Mouse (Mus musculus) cerebellum, postnatal 4 days (tissue): ENCODE measurements around the gene Sfxn5.

ENCODE experiments used
- DNase-seq, 2 experiments: peaks; one replicate each; pipeline ENCODE4 v3.0.0; 2022; ENCODE audit warnings: low spot score in 2 of 2, mixed read lengths in 1 of 2

The Sfxn5 gene

GRCm38 (mm10) chr6:85334251-85334650 is 1.0 kb upstream of the Sfxn5 start:
- DNase-seq = no peak

GRCm38 (mm10) chr6:85333732-85334131 is 510 bp upstream of the Sfxn5 start:
- DNase-seq = no peak

GRCm38 (mm10) chr6:85332351-85332999 is 747 bp downstream of the Sfxn5 start:
- no peak for DNase-seq

GRCm38 (mm10) chr6:85331736-85332135 is 1.5 kb downstream of the Sfxn5 start:
- no peak for DNase-seq

- no peak for DNase-seq
These were observed 1.9 kb downstream of the Sfxn5 start for GRCm38 (mm10) chr6:85331221-85331735.

GRCm38 (mm10) chr6:85329666-85330185 is 3.5 kb downstream of the Sfxn5 start:
- DNase-seq = no peak

GRCm38 (mm10) chr6:85326564-85326963 is 6.7 kb downstream of the Sfxn5 start:
- DNase-seq = no peak

GRCm38 (mm10) chr6:85325109-85325508 is 8.1 kb downstream of the Sfxn5 start:
- no peak for DNase-seq

- DNase-seq = peak in 1 of 2 experiments; percentile 51
These were observed 12.8 kb downstream of the Sfxn5 start for GRCm38 (mm10) chr6:85320445-85320866.

GRCm38 (mm10) chr6:85316211-85316610 is 17.0 kb downstream of the Sfxn5 start:
- no peak for DNase-seq

GRCm38 (mm10) chr6:85314064-85314798 is 19.0 kb downstream of the Sfxn5 start:
- DNase-seq = no peak

GRCm38 (mm10) chr6:85307894-85308293 is 25.3 kb downstream of the Sfxn5 start:
- peak in 1 of 2 experiments; percentile 42 for DNase-seq

- no peak for DNase-seq
These were observed 26.8 kb downstream of the Sfxn5 start for GRCm38 (mm10) chr6:85306375-85306774.

GRCm38 (mm10) chr6:85305826-85306225 is 27.4 kb downstream of the Sfxn5 start:
- DNase-seq = no peak

GRCm38 (mm10) chr6:85304966-85305365 is 28.3 kb downstream of the Sfxn5 start:
- DNase-seq = no peak

GRCm38 (mm10) chr6:85302326-85303055 is 30.7 kb downstream of the Sfxn5 start:
- peak in 1 of 2 experiments; percentile 76 for DNase-seq

- peak in 1 of 2 experiments; percentile 58 for DNase-seq
These were observed 37.6 kb downstream of the Sfxn5 start for GRCm38 (mm10) chr6:85295384-85296167.

GRCm38 (mm10) chr6:85294004-85294379 is 39.2 kb downstream of the Sfxn5 start:
- DNase-seq = no peak

- DNase-seq = no peak
These were observed 39.8 kb downstream of the Sfxn5 start for GRCm38 (mm10) chr6:85293255-85294003.
